Mouse (Mus musculus) heart, adult 2 months (tissue): ENCODE data around the gene S1pr5.

Source experiments
- CTCF ChIP-seq: fragments of 200-600 bp; IDR thresholded peaks from 2 replicates; pipeline ENCODE4 v1.8.1; 2022; ENCODE audit warnings: antibody characterized with exemption, mild to moderate bottlenecking, moderate library complexity
- EP300 ChIP-seq: fragments of 200-500 bp; IDR thresholded peaks from 2 replicates; pipeline ENCODE4 v1.6.1; 2011; ENCODE audit warnings: low read depth, low read length, control low read depth; ENCODE audit not compliant: insufficient read depth
- POLR2A ChIP-seq: fragments of 200-500 bp; IDR thresholded peaks from 2 replicates; pipeline ENCODE4 v1.6.1; 2011; ENCODE audit warnings: mild to moderate bottlenecking, low read depth, low read length, control low read depth; ENCODE audit not compliant: insufficient read depth

- TF ChIP-seq EP300 (no peak), CTCF (no peak), POLR2A (no peak)
These were observed 3.0 kb upstream of the S1pr5 start for GRCm38 (mm10) chr9:21251116-21251735.
